Comparison of ENCODE assay signal across 8 mouse cellular contexts in genomic region chr8:94330733-94331132, GRCm38 (mm10). TPM values are rescaled to one million over a fixed set of nuclear protein-coding genes. Genes with fewer than 3 reads are reported as not detected.
A peak's percentile ranks its signal among the peaks of the same experiment; 100 is the strongest.
DNase-seq lines count a peak whose midpoint lies in the region; ATAC-seq and TF ChIP-seq lines count a peak whose summit lies in the region.
"Had no signal": no experiment of that assay in that cellular context is flagged by ENCODE, and none has a peak within 500 bp of the region (broad histone marks: within the 10 kb centered on the region; RNA-seq: fewer than 3 reads in every experiment).

No protein-coding gene starts in this region.

- peak; percentile 92 for TF ChIP-seq CTCF in layer of hippocampus, adult 2 months (conservative IDR thresholded peaks at IDR 0.05)

- DNase-seq in A20 (ENCODE audit: low read depth, low spot score) = peak; percentile 73
- peak; percentile 43 for DNase-seq in cerebellum, adult 8-10 months
- peak; percentile 78 for DNase-seq in forelimb bud, embryonic 11.5 days (ENCODE audit: low read depth, low spot score)
- DNase-seq in layer of hippocampus, adult 2 months (ENCODE audit: low spot score in 2 of 2) = peak in 1 of 2 experiments; percentile 59
- DNase-seq in splenic B cell, adult 2 months (ENCODE audit: low read depth, low spot score) = peak; percentile 89

- no peak overlapping the region for H3K4me3 ChIP-seq in layer of hippocampus, adult 2 months
- H3K4me3 ChIP-seq: heart, embryonic 15.5 days had no signal

- no peaks in the 10 kb centered on the region for H3K36me3 ChIP-seq in splenic B cell, adult 2 months (ENCODE audit: control insufficient read depth, insufficient read depth, low read length, poor library complexity, severe bottlenecking)
- H3K36me3 ChIP-seq: heart, embryonic 15.5 days had no signal

- peak; percentile 82 for ATAC-seq in CD4-positive, CD25-positive, alpha-beta regulatory T cell, adult 4 months
- peak; percentile 62 for ATAC-seq in megakaryocyte-erythroid progenitor cell, adult 5-6 weeks (replicated peaks; ENCODE audit: low FRiP score, low TSS enrichment, poor library complexity, severe bottlenecking)

- H3K27ac ChIP-seq in layer of hippocampus, adult 2 months = no peak overlapping the region
- H3K27ac ChIP-seq: heart, embryonic 15.5 days had no signal

- no peaks in the 10 kb centered on the region for H3K27me3 ChIP-seq in splenic B cell, adult 2 months (ENCODE audit: control insufficient read depth, insufficient read depth, low read length, poor library complexity, severe bottlenecking)

RNA-seq across cellular contexts. Expression of gene Slc12a3, which starts 1.7 kb away (rescaled TPM):
- polyA plus RNA-seq in CD4-positive, CD25-positive, alpha-beta regulatory T cell, adult 4 months (2017; shearing (Covaris generic)) = under 1 TPM in 1 of 2 experiments, not detected in 1; 0.19 TPM
- 1 to 10 TPM in 1 of 2 experiments, under 1 TPM in 1; 0.54 to 1.0 TPM for total RNA-seq in layer of hippocampus, adult 2 months (2021)
- 0.12 and 1.8 TPM in 2 replicates for total RNA-seq in megakaryocyte-erythroid progenitor cell, adult 5-6 weeks (2014; fragmentation: Nextera tagmentation)
- not detected in 2 replicates for total RNA-seq in megakaryocyte-erythroid progenitor cell, adult 5-6 weeks (2017)

RNA-seq across cellular contexts. Expression of gene Herpud1, which starts 55.5 kb away (rescaled TPM):
- polyA plus RNA-seq in CD4-positive, CD25-positive, alpha-beta regulatory T cell, adult 4 months (2017; shearing (Covaris generic)) = 100 to 1,000 TPM; 177 to 183 TPM
- total RNA-seq in layer of hippocampus, adult 2 months (2021) = 10 to 100 TPM; 54.4 to 57.3 TPM
- total RNA-seq in megakaryocyte-erythroid progenitor cell, adult 5-6 weeks (2014; fragmentation: Nextera tagmentation) = 31.8 and 41.0 TPM in 2 replicates
- total RNA-seq in megakaryocyte-erythroid progenitor cell, adult 5-6 weeks (2017) = 43.7 and 50.8 TPM in 2 replicates
